Mouse (Mus musculus) kidney, adult 2 months (tissue): ENCODE results near the gene Lins1. TPM values are rescaled to one million over a fixed set of nuclear protein-coding genes. Genes with fewer than 3 reads are reported as not detected.

Experiments used
- DNase-seq: peaks from one replicate; pipeline ENCODE4 v3.0.0; 2021
- H3K27ac ChIP-seq: fragments of 200-500 bp; 2 replicates; pipeline ENCODE4 v1.5.1; 2012; ENCODE audit warnings: low read depth, low read length, control low read depth, inconsistent platforms; ENCODE audit not compliant: insufficient read depth
- H3K27me3 ChIP-seq: fragments of 200-500 bp; replicated peaks from 2 replicates; pipeline ENCODE4 v1.6.1; 2012; ENCODE audit warnings: mild to moderate bottlenecking, moderate library complexity, low read length, inconsistent platforms; ENCODE audit not compliant: control insufficient read depth, insufficient read depth
- H3K36me3 ChIP-seq: fragments of 200-500 bp; 2 replicates; pipeline ENCODE4 v1.6.1; 2012; ENCODE audit warnings: mild to moderate bottlenecking, moderate library complexity, low read length, inconsistent platforms; ENCODE audit not compliant: control insufficient read depth, insufficient read depth
- H3K4me1 ChIP-seq: fragments of 200-500 bp; 2 replicates; pipeline ENCODE4 v1.6.1; 2011; ENCODE audit warnings: low read length; ENCODE audit not compliant: control insufficient read depth, insufficient read depth
- H3K4me3 ChIP-seq: fragments of 200-500 bp; 2 replicates; pipeline ENCODE4 v1.5.1; 2011; ENCODE audit warnings: mild to moderate bottlenecking, low read depth, low read length, control low read depth; ENCODE audit not compliant: insufficient read depth
- CTCF ChIP-seq: fragments of 200-500 bp; conservative IDR thresholded peaks from 2 replicates; pipeline ENCODE4 v1.5.1; 2011; ENCODE audit warnings: low read depth, mild to moderate bottlenecking, control low read depth, low read length, moderate library complexity, mixed read lengths; ENCODE audit not compliant: insufficient read depth, insufficient read length
- POLR2A ChIP-seq: fragments of 200-500 bp; IDR thresholded peaks from one replicate; pipeline ENCODE4 v1.6.1; 2011; ENCODE audit warnings: low read depth, low read length, control low read depth
- WGBS: fragments of 180-500 bp; shearing (Covaris S2); methylation state at CpG from one replicate; pipeline ENCODE4 v1.1.7; 2018; 5-methylcytosine and 5-hydroxymethylcytosine counted together
- polyA plus RNA-seq: library from polyadenylated mRNA; depleted of rRNA; stranded (reverse); fragments of >200 nt; gene quantifications from 2 replicates; pipeline ENCODE4 v1.2.3, GENCODE M21; 2012

Lins1 gene
- polyA plus RNA-seq, 1 experiment, result 4.8 TPM

- Histone ChIP-seq H3K27me3 (no peaks in the 10 kb centered on the region), H3K4me3 (peak within 1 kb of the TSS; percentile 91), H3K27ac (peak within 1 kb of the TSS; percentile 87), H3K36me3 (no peaks in the 10 kb centered on the region; the same call in 1 of the 2 replicates), H3K4me1 (no peaks in the 10 kb centered on the region; the same call in 1 of the 2 replicates)
- TF ChIP-seq POLR2A (no peak), CTCF (no peak)
- WGBS, result under 1% methylated on average over 12 of the region's 18 CpGs
- no peak for DNase-seq
Measured at GRCm38 (mm10) chr7:66689294-66689619, 432 bp upstream of the Lins1 start, which contains the start of gene Asb7. TSS of gene Asb7 (minus strand) at chr7:66689596.

GRCm38 (mm10) chr7:66694467-66694866 lies 4.8 kb downstream of the Lins1 start:
- TF ChIP-seq POLR2A (no peak), CTCF (no peak)
- peak; percentile 20 for DNase-seq
- Histone ChIP-seq H3K27me3 (no peaks in the 10 kb centered on the region), H3K4me1 (no peaks in the 10 kb centered on the region; the same call in 1 of the 2 replicates), H3K4me3 (no peak overlapping the region), H3K27ac (no peak overlapping the region), H3K36me3 (no peaks in the 10 kb centered on the region; the same call in 1 of the 2 replicates)
- WGBS, result 43% methylated on average over 7 of the region's 7 CpGs

- H3K27ac ChIP-seq, result no peak overlapping the region
- no peaks in the 10 kb centered on the region for H3K36me3 ChIP-seq
- DNase-seq, result no peak
- H3K4me3 ChIP-seq, result no peak overlapping the region
- TF ChIP-seq POLR2A, result no peak
- no peaks in the 10 kb centered on the region for H3K4me1 ChIP-seq
- WGBS, result 91% methylated on average over 7 of the region's 7 CpGs
- H3K27me3 ChIP-seq, result no peaks in the 10 kb centered on the region
Measured at GRCm38 (mm10) chr7:66702721-66703120, 13.0 kb downstream of the Lins1 start.

DNA sequence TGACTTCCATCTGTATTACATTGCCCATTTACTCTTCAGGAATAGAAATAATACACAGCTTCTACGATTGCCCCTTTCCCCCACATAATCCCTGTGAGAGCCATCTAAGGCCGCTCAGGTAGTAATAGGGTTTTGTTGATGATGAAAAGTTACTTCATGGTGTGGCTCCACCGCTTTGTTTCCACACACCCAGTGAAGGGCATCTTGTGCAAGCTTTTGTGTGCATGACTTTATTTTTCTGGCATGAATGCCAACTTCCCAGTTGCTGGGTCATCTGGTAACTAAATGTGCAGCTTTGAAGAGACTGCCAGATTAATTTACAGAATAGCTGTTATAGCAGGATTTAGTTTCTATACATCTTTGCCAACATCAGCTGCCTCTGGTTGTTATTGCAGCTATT lies 14.9 kb downstream of the Lins1 start:
- 91% methylated on average over 3 of the region's 3 CpGs for WGBS
- Histone ChIP-seq H3K4me3 (no peak overlapping the region), H3K4me1 (no peaks in the 10 kb centered on the region), H3K27me3 (no peaks in the 10 kb centered on the region), H3K27ac (no peak overlapping the region), H3K36me3 (no peaks in the 10 kb centered on the region)
- TF ChIP-seq POLR2A (no peak), CTCF (no peak)
- no peak for DNase-seq

DNA sequence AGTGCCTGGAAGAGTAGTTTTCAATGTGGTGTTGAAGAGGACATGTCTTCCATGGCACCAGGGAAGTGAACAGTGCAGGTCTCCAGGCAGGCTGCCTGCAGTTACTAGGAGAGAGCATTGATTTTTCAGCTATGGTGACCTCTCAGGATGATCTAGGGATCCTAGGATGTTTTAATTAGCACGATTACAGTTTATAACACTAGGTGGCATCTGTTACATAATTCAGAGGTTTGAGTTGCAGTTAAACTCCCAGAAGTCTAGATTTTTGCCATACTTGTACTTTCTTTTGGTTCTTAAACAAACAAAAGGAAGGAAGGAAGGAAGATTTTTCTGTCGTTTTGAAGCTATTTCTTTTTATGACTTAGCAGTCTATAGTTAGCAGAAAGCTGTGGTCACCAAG lies 21.5 kb downstream of the Lins1 start:
- H3K4me3 ChIP-seq, result no peak overlapping the region
- peak; percentile 20 for DNase-seq
- H3K27ac ChIP-seq, result no peak overlapping the region
- no peaks in the 10 kb centered on the region; the same call in 1 of the 2 replicates for H3K36me3 ChIP-seq
- H3K27me3 ChIP-seq, result no peaks in the 10 kb centered on the region
- 17% methylated on average over 2 of the region's 2 CpGs for WGBS
- TF ChIP-seq POLR2A (no peak), CTCF (0 out of 2 replicates have a peak, but pooled peaks have one; percentile 14)
- 0 out of 2 replicates have a peak, but pooled peaks cover 2% of the 10 kb centered on the region for H3K4me1 ChIP-seq

- H3K36me3 ChIP-seq, result no peaks in the 10 kb centered on the region
- TF ChIP-seq POLR2A, result no peak
- TF ChIP-seq CTCF, result no peak
- no peaks in the 10 kb centered on the region for H3K27me3 ChIP-seq
- no peak for DNase-seq
- 62% methylated on average over 4 of the region's 4 CpGs for WGBS
- H3K4me1 ChIP-seq, result no peaks in the 10 kb centered on the region
- no peak overlapping the region for H3K4me3 ChIP-seq
- no peak overlapping the region for H3K27ac ChIP-seq
Measured at GRCm38 (mm10) chr7:66724514-66724913, 34.8 kb downstream of the Lins1 start.

GRCm38 (mm10) chr7:66724954-66725353 lies 35.3 kb downstream of the Lins1 start:
- no peak overlapping the region for H3K27ac ChIP-seq
- no peaks in the 10 kb centered on the region for H3K27me3 ChIP-seq
- H3K4me1 ChIP-seq, result no peaks in the 10 kb centered on the region
- no peak overlapping the region for H3K4me3 ChIP-seq
- no peak for DNase-seq
- H3K36me3 ChIP-seq, result no peaks in the 10 kb centered on the region
- WGBS, result 74% methylated on average over 6 of the region's 6 CpGs
- TF ChIP-seq POLR2A (no peak), CTCF (no peak)

DNA sequence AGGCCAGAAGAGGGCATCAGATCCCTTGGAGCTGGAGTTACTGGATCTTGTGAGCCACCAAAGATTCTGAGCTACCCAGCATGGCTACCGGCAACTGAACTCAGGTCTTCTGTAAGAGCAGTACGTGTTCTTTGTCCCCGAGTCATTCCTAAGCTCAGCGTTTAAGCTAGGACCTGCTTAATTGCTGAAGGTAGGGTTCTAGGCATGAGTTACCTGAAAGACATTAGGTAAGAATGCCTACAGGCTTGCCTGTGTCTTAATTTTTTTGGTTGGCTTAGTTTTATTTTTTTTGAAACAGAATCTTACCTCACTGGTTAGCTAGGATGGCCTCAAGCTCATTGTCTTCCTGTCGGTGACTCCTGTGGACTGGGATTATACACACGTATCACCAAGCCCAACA lies 38.4 kb downstream of the Lins1 start:
- H3K36me3 ChIP-seq, result no peaks in the 10 kb centered on the region
- no peak for TF ChIP-seq POLR2A
- no peak for TF ChIP-seq CTCF
- WGBS, result 93% methylated on average over 6 of the region's 6 CpGs
- H3K27me3 ChIP-seq, result no peaks in the 10 kb centered on the region
- H3K4me3 ChIP-seq, result no peak overlapping the region
- no peak for DNase-seq
- H3K4me1 ChIP-seq, result no peaks in the 10 kb centered on the region
- H3K27ac ChIP-seq, result no peak overlapping the region
